Mouse (Mus musculus) forebrain, embryonic 11.5 days (tissue): ENCODE results near the gene Usp34. TPM values are rescaled to one million over a fixed set of nuclear protein-coding genes. Genes with fewer than 3 reads are reported as not detected.

Experiments used
- ATAC-seq: fragments of 200-750 bp; cut with Nextera tagmentation; replicated peaks from 2 replicates; pipeline ENCODE4 v1.8.0; 2017; ENCODE audit warnings: moderate TSS enrichment; ENCODE audit not compliant: low FRiP score
- DNase-seq: peaks from one replicate; pipeline ENCODE4 v3.0.0-alpha.2; 2017; ENCODE audit warnings: low spot score
- H3K27ac ChIP-seq: fragments of 300-500 bp; sonication (generic); 2 replicates; pipeline ENCODE4 v1.5.1; 2014; ENCODE audit warnings: low read depth, low read length
- H3K27me3 ChIP-seq: fragments of 300-500 bp; sonication (generic); 2 replicates; pipeline ENCODE4 v1.6.1; 2014; ENCODE audit warnings: mild to moderate bottlenecking, low read length, mixed read lengths; ENCODE audit not compliant: control insufficient read depth, insufficient read depth
- H3K36me3 ChIP-seq: fragments of 300-500 bp; sonication (generic); 2 replicates; pipeline ENCODE4 v1.6.1; 2014; ENCODE audit warnings: mild to moderate bottlenecking, low read length, moderate library complexity, mixed read lengths; ENCODE audit not compliant: control insufficient read depth, insufficient read depth
- H3K4me1 ChIP-seq: fragments of 300-500 bp; sonication (generic); replicated peaks from 2 replicates; pipeline ENCODE4 v1.6.1; 2014; ENCODE audit warnings: low read length, mixed read lengths; ENCODE audit not compliant: control insufficient read depth, insufficient read depth
- H3K4me2 ChIP-seq: fragments of 300-500 bp; sonication (generic); 2 replicates; pipeline ENCODE4 v1.6.1; 2014; ENCODE audit warnings: low read depth, mild to moderate bottlenecking, low read length, moderate library complexity, mixed read lengths; ENCODE audit not compliant: severe bottlenecking
- H3K4me3 ChIP-seq: fragments of 300-500 bp; sonication (generic); 2 replicates; pipeline ENCODE4 v1.5.1; 2014; ENCODE audit warnings: low read depth, low read length
- H3K9ac ChIP-seq: fragments of 300-500 bp; sonication (generic); 2 replicates; pipeline ENCODE4 v1.6.1; 2014; ENCODE audit warnings: low read length
- H3K9me3 ChIP-seq: fragments of 300-500 bp; sonication (generic); 2 replicates; pipeline ENCODE4 v1.6.1; 2016; ENCODE audit warnings: low read length, mixed read lengths; ENCODE audit not compliant: control insufficient read depth
- WGBS: fragments of 180-500 bp; shearing (Covaris S2); extraction: QIAGEN DNeasy Blood & Tissue Kit; methylation state at CpG from one replicate; pipeline ENCODE4 v1.1.7; 2014; 5-methylcytosine and 5-hydroxymethylcytosine counted together
- microRNA-seq: library from miRNA; unstranded; fragments of <30 nt; microRNA quantifications from one replicate; pipeline ENCODE4, GENCODE M21; 2016; ENCODE audit not compliant: insufficient number of aligned reads
- polyA plus RNA-seq: library from polyadenylated mRNA; unstranded; fragments of >200 nt; fragmentation: Nextera tagmentation; extraction: Ambion mirVana; gene quantifications from 2 replicates; pipeline ENCODE4 v1.2.1, GENCODE M21; 2014

The Usp34 gene
- polyA plus RNA-seq, 1 experiment from 2014 or later, result 32.8 TPM

DNA sequence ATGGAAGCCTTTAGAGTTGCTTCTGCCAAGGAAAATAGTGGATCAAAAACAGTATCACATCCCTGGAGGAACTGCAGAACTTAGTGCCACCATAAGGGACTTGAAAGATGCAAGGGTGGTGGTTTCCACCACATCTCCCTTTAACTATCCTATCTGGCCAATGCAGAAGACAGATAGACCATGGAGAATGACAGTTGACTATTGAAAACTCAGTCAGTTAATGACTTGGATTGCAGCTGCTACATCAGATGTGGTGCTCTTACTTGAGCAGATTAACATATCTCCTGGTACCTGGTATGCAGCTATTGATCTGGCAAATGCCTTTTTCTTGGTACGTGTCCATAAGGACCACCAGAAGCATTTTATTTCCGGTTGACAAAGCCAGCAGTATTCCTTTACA, 230.8 kb downstream of the Usp34 start:
- no peaks in the 10 kb centered on the region for H3K9me3 ChIP-seq
- DNase-seq (no peak), ATAC-seq (no peak)
- H3K36me3 ChIP-seq, result no peaks in the 10 kb centered on the region
- no peaks in the 10 kb centered on the region for H3K27me3 ChIP-seq
- no peak overlapping the region for H3K9ac ChIP-seq
- no peak overlapping the region for H3K4me2 ChIP-seq
- H3K4me3 ChIP-seq, result no peak overlapping the region
- H3K4me1 ChIP-seq, result no peaks in the 10 kb centered on the region
- WGBS, result 86% methylated on average over 2 of the region's 2 CpGs
- H3K27ac ChIP-seq, result no peak overlapping the region

Small RNA genes within 50 kb of the gene (microRNA-seq; reads per million reads assigned to microRNA genes)
- not detected for gene Gm47279

Other genes starting within 250 kb of the Usp34 start
- gene Xpo1, start 50.9 kb upstream of the Usp34 start, polyA plus RNA-seq, result 176 and 187 TPM in 2 replicates
- gene Ahsa2, start 191.1 kb downstream of the Usp34 start, polyA plus RNA-seq, result 165 and 173 TPM in 2 replicates
- not detected in 2 replicates for gene 1700093K21Rik, start 214.3 kb downstream of the Usp34 start, polyA plus RNA-seq